Mouse (Mus musculus) liver, embryonic 11.5 days (tissue): ENCODE results near the gene Sp1. TPM values are rescaled to one million over a fixed set of nuclear protein-coding genes. Genes with fewer than 3 reads are reported as not detected.

Experiments
- ATAC-seq: fragments of 200-750 bp; cut with Nextera tagmentation; replicated peaks from 2 replicates; pipeline ENCODE4 v1.8.0; 2017; ENCODE audit warnings: moderate number of reproducible peaks, mild to moderate bottlenecking, moderate TSS enrichment, moderate library complexity; ENCODE audit not compliant: low FRiP score
- DNase-seq: peaks from one replicate; pipeline ENCODE4 v3.0.0-alpha.2; 2017; ENCODE audit warnings: low spot score
- H3K27ac ChIP-seq: fragments of 300-500 bp; sonication (generic); 2 replicates; pipeline ENCODE4 v1.5.1; 2014; ENCODE audit warnings: mild to moderate bottlenecking, low read depth, low read length, control low read depth
- H3K27me3 ChIP-seq: fragments of 300-500 bp; sonication (generic); replicated peaks from 2 replicates; pipeline ENCODE4 v1.6.1; 2014; ENCODE audit warnings: low read length, mixed read lengths; ENCODE audit not compliant: control insufficient read depth, insufficient read depth
- H3K36me3 ChIP-seq: fragments of 300-500 bp; sonication (generic); 2 replicates; pipeline ENCODE4 v1.6.1; 2014; ENCODE audit warnings: mild to moderate bottlenecking, low read length, moderate library complexity, mixed read lengths; ENCODE audit not compliant: control insufficient read depth, insufficient read depth
- H3K4me1 ChIP-seq: fragments of 300-500 bp; sonication (generic); replicated peaks from 2 replicates; pipeline ENCODE4 v1.6.1; 2014; ENCODE audit warnings: low read length, mixed read lengths; ENCODE audit not compliant: control insufficient read depth, insufficient read depth
- H3K4me2 ChIP-seq: fragments of 300-500 bp; sonication (generic); 2 replicates; pipeline ENCODE4 v1.6.1; 2014; ENCODE audit warnings: mild to moderate bottlenecking, control low read depth, moderate library complexity
- H3K4me3 ChIP-seq: fragments of 300-500 bp; sonication (generic); 2 replicates; pipeline ENCODE4 v1.5.1; 2014; ENCODE audit warnings: low read depth, low read length, control low read depth
- H3K9ac ChIP-seq: fragments of 300-500 bp; sonication (generic); 2 replicates; pipeline ENCODE4 v1.6.1; 2014; ENCODE audit warnings: low read depth, low read length, control low read depth
- H3K9me3 ChIP-seq: fragments of 300-500 bp; sonication (generic); 2 replicates; pipeline ENCODE4 v1.6.1; 2016; ENCODE audit warnings: low read length, inconsistent platforms, mixed read lengths; ENCODE audit not compliant: control insufficient read depth
- WGBS: fragments of 180-500 bp; shearing (Covaris S2); extraction: QIAGEN DNeasy Blood & Tissue Kit; methylation state at CpG from one replicate; pipeline ENCODE4 v1.1.7; 2014; 5-methylcytosine and 5-hydroxymethylcytosine counted together
- polyA plus RNA-seq: library from polyadenylated mRNA; unstranded; fragments of >200 nt; fragmentation: Nextera tagmentation; extraction: Ambion mirVana; gene quantifications from 2 replicates; pipeline ENCODE4 v1.2.1, GENCODE M21; 2014

Gene Sp1
- polyA plus RNA-seq, 1 experiment from 2014 or later: 9.7 TPM

GRCm38 (mm10) chr15:102470183-102470604, 64.3 kb downstream of the Sp1 start, which contains the start of gene Pcbp2:
Gene Pcbp2, plus strand, starts transcription at chr15:102470539.
- H3K9me3 ChIP-seq: no peaks in the 10 kb centered on the region
- peak within 1 kb of the TSS; percentile 96 for H3K4me3 ChIP-seq
- peak; percentile 95 for DNase-seq
- peak within 1 kb of the TSS; percentile 99 for H3K9ac ChIP-seq
- peak; percentile 98 for ATAC-seq
- H3K27me3 ChIP-seq: no peaks in the 10 kb centered on the region
- under 1% methylated on average over 35 of the region's 40 CpGs for WGBS
- peaks cover 9% of the 10 kb centered on the region for H3K4me1 ChIP-seq
- peaks cover 20% of the 10 kb centered on the region for H3K36me3 ChIP-seq
- peak within 1 kb of the TSS; percentile 67 for H3K4me2 ChIP-seq
- peak within 1 kb of the TSS; percentile 96 for H3K27ac ChIP-seq

- H3K4me2 ChIP-seq: peak overlapping the region; percentile 67
- H3K4me3 ChIP-seq: peak overlapping the region; percentile 96
- peak overlapping the region; percentile 96 for H3K27ac ChIP-seq
- peaks cover 25% of the 10 kb centered on the region for H3K36me3 ChIP-seq
- H3K4me1 ChIP-seq: peaks cover 9% of the 10 kb centered on the region
- ATAC-seq: peak; percentile 55
- H3K9ac ChIP-seq: peak overlapping the region; percentile 99
- DNase-seq: peak; percentile 87
- H3K9me3 ChIP-seq: no peaks in the 10 kb centered on the region
- WGBS: 0% methylated on average over 42 of the region's 67 CpGs
- H3K27me3 ChIP-seq: no peaks in the 10 kb centered on the region
Measured at GRCm38 (mm10) chr15:102470605-102471294, 64.8 kb downstream of the Sp1 start.

- ATAC-seq (no peak), DNase-seq (no peak)
- no peaks in the 10 kb centered on the region for H3K9me3 ChIP-seq
- no peaks in the 10 kb centered on the region for H3K27me3 ChIP-seq
- peak overlapping the region; percentile 96 for H3K4me3 ChIP-seq
- peak overlapping the region; percentile 96 for H3K27ac ChIP-seq
- peak overlapping the region; percentile 67 for H3K4me2 ChIP-seq
- peak overlapping the region; percentile 99 for H3K9ac ChIP-seq
- H3K4me1 ChIP-seq: peaks cover 9% of the 10 kb centered on the region
- H3K36me3 ChIP-seq: peaks cover 30% of the 10 kb centered on the region
- WGBS: under 1% methylated on average over 10 of the region's 10 CpGs
Measured at GRCm38 (mm10) chr15:102471295-102471645, 65.3 kb downstream of the Sp1 start.

- H3K4me3 ChIP-seq: peak overlapping the region; percentile 96
Measured at GRCm38 (mm10) chr15:102471727-102472126, 65.8 kb downstream of the Sp1 start.

GRCm38 (mm10) chr15:102473246-102473645, 67.3 kb downstream of the Sp1 start:
- no peak overlapping the region for H3K4me3 ChIP-seq
- H3K4me2 ChIP-seq: peak overlapping the region; percentile 67
- H3K27ac ChIP-seq: no peak overlapping the region
- no peaks in the 10 kb centered on the region for H3K27me3 ChIP-seq
- 80% methylated on average over 2 of the region's 2 CpGs for WGBS
- peaks cover 9% of the 10 kb centered on the region for H3K4me1 ChIP-seq
- no peak for ATAC-seq
- H3K36me3 ChIP-seq: peaks cover 40% of the 10 kb centered on the region
- no peak for DNase-seq
- H3K9me3 ChIP-seq: no peaks in the 10 kb centered on the region
- no peak overlapping the region for H3K9ac ChIP-seq

More at GRCm38 (mm10) chr15:102471727-102472126, 65.8 kb downstream of the Sp1 start:
- Histone ChIP-seq H3K9me3 (no peaks in the 10 kb centered on the region), H3K9ac (no peak overlapping the region), H3K4me1 (peaks cover 9% of the 10 kb centered on the region), H3K27ac (no peak overlapping the region), H3K36me3 (peaks cover 33% of the 10 kb centered on the region), H3K4me2 (peak overlapping the region; percentile 67), H3K27me3 (no peaks in the 10 kb centered on the region)
- no peak for DNase-seq
- ATAC-seq: no peak

GRCm38 (mm10) chr15:102474520-102474919, 68.6 kb downstream of the Sp1 start:
- no peak overlapping the region for H3K4me2 ChIP-seq
- H3K4me1 ChIP-seq: peaks cover 9% of the 10 kb centered on the region
- ATAC-seq (no peak), DNase-seq (no peak)
- H3K27me3 ChIP-seq: no peaks in the 10 kb centered on the region
- no peak overlapping the region for H3K9ac ChIP-seq
- no peak overlapping the region for H3K4me3 ChIP-seq
- peaks cover 40% of the 10 kb centered on the region for H3K36me3 ChIP-seq
- H3K9me3 ChIP-seq: no peaks in the 10 kb centered on the region
- WGBS: 92% methylated on average over 2 of the region's 2 CpGs
- no peak overlapping the region for H3K27ac ChIP-seq

GRCm38 (mm10) chr15:102483136-102483535, 77.2 kb downstream of the Sp1 start:
- 95% methylated on average over 3 of the region's 3 CpGs for WGBS
- no peaks in the 10 kb centered on the region for H3K9me3 ChIP-seq
- no peaks in the 10 kb centered on the region for H3K27me3 ChIP-seq
- ATAC-seq: no peak
- H3K4me2 ChIP-seq: no peak overlapping the region
- no peak overlapping the region for H3K27ac ChIP-seq
- no peaks in the 10 kb centered on the region for H3K4me1 ChIP-seq
- no peak for DNase-seq
- H3K4me3 ChIP-seq: no peak overlapping the region
- H3K36me3 ChIP-seq: peaks cover 49% of the 10 kb centered on the region
- no peak overlapping the region for H3K9ac ChIP-seq

GRCm38 (mm10) chr15:102485853-102486252, 79.9 kb downstream of the Sp1 start:
- 94% methylated on average over 12 of the region's 12 CpGs for WGBS
- no peaks in the 10 kb centered on the region for H3K4me1 ChIP-seq
- DNase-seq: no peak
- peaks cover 60% of the 10 kb centered on the region for H3K36me3 ChIP-seq
- no peak overlapping the region for H3K4me3 ChIP-seq
- H3K4me2 ChIP-seq: no peak overlapping the region
- no peaks in the 10 kb centered on the region for H3K9me3 ChIP-seq
- 0 out of 2 replicates have a peak, but pooled peaks have one; percentile 31 for ATAC-seq
- H3K27ac ChIP-seq: no peak overlapping the region
- no peak overlapping the region for H3K9ac ChIP-seq
- H3K27me3 ChIP-seq: no peaks in the 10 kb centered on the region
